Mouse (Mus musculus) hindbrain, embryonic 15.5 days (tissue): ENCODE measurements at regions not wholly inside any gene's neighbourhood (a gene's known extent, or its start where the extent isn't known, plus 50 kb on each side); places are given as distances from the start of the nearest gene placed in this dataset.
A peak's percentile ranks its signal among the peaks of the same experiment; 100 is the strongest.

Experiments used
- ATAC-seq: fragments of 200-750 bp; cut with Nextera tagmentation; 2 replicates; pipeline ENCODE4 v1.8.0; 2017; ENCODE audit warnings: low read depth, moderate number of reproducible peaks, moderate TSS enrichment; ENCODE audit not compliant: low FRiP score
- H3K27ac ChIP-seq: fragments of 300-500 bp; sonication (generic); replicated peaks from 2 replicates; pipeline ENCODE4 v1.5.1; 2015; ENCODE audit warnings: mild to moderate bottlenecking, inconsistent platforms
- H3K27me3 ChIP-seq: fragments of 300-500 bp; sonication (generic); 2 replicates; pipeline ENCODE4 v1.6.1; 2015; ENCODE audit warnings: control low read depth, inconsistent platforms
- H3K36me3 ChIP-seq: fragments of 300-500 bp; sonication (generic); 2 replicates; pipeline ENCODE4 v1.6.1; 2015; ENCODE audit warnings: control low read depth, inconsistent platforms
- H3K4me1 ChIP-seq: fragments of 300-500 bp; sonication (generic); replicated peaks from 2 replicates; pipeline ENCODE4 v1.6.1; 2015; ENCODE audit warnings: control low read depth, inconsistent platforms
- H3K4me2 ChIP-seq: fragments of 300-500 bp; sonication (generic); 2 replicates; pipeline ENCODE4 v1.6.1; 2015; ENCODE audit warnings: moderate library complexity, mild to moderate bottlenecking, inconsistent platforms
- H3K4me3 ChIP-seq: fragments of 300-500 bp; sonication (generic); 2 replicates; pipeline ENCODE4 v1.5.1; 2015; ENCODE audit warnings: mild to moderate bottlenecking, inconsistent platforms
- H3K9ac ChIP-seq: fragments of 300-500 bp; sonication (generic); 2 replicates; pipeline ENCODE4 v1.6.1; 2015; ENCODE audit warnings: inconsistent platforms
- H3K9me3 ChIP-seq: fragments of 300-500 bp; sonication (generic); 2 replicates; pipeline ENCODE4 v1.6.1; 2016; ENCODE audit warnings: control low read depth, inconsistent platforms
- WGBS: fragments of 180-500 bp; shearing (Covaris S2); methylation state at CpG from one replicate; pipeline ENCODE4 v1.1.7; 2015; 5-methylcytosine and 5-hydroxymethylcytosine counted together

DNA sequence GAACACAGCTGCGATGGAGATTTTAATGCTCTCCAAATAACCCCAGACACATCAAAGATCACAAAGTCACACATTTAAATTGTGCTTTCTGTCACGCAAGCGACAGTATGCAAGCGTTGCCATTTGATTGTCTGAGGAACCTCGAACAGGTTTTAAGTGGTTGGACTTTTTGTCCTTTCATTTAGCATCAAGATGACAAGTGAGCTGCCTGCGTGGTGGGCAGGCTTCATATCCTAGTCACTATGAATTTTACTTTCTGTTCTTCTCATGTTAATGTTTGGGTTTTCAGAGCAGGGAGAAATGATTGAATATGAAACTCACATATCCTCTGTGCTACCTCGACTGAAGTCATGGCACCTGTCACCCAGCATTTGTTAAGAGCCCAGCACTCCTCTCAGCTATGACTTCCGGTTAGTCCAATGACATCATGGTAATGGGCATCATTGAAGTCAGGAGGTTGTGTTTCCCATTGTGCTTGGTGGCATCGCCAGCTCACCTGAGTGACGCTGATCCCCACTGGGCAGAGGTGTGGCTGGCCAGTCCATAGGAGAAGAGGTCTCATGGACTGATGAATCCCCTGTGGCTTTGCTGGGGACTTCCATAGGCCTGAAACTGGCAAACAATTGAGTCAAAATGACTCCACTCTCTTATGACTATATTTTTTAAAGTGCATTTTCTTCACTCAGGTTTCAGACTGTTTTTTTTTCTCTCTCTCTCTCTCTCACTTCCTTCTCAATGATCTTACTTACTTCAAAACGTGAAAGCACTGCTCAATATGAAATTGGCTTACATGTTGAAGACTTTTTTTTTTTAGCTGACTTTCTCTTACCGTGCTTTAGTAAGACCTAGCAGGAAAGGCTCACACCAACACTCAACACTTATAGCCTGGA lies 209.1 kb upstream of the Id2 start:
- Histone ChIP-seq H3K4me1 (peaks cover 18% of the 10 kb centered on the region), H3K4me3 (no peak overlapping the region), H3K4me2 (no peak overlapping the region), H3K27me3 (no peaks in the 10 kb centered on the region), H3K9ac (no peak overlapping the region), H3K27ac (no peak overlapping the region), H3K9me3 (no peaks in the 10 kb centered on the region), H3K36me3 (no peaks in the 10 kb centered on the region)
- 84% methylated on average over 12 of the region's 12 CpGs for WGBS
- no peak for ATAC-seq

DNA sequence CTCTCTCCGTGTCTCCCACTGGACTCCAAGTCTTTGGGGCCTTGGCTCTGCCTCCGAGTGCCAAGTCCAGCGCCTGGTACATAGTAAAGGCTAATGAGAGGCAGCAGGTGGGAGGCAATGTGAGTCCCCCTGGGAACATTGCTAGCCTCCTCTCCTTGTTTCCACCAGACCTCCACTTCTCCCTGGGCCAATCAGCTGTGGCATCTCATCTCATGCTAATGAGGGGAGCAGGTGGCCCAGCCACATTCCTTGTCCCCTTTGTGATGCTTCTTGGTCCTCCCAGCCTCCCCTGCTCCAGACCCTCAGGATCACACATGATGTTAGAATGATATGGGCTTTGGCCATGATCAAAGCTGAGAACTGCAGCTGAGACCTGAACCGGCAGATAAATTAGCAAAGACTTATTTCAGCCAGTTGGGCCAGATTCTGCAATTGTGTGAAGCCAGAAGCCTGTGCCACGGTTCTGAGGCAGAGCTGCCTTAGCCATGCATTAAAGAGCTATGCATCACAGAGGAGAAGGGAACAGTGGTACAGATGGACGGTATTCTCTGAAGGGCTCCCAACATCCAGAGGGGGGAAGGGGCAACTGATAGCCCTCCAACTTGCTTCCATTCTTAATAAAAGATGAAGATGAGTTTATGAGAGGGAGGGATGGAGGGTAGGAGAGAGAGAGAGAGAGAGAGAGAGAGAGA lies 208.0 kb upstream of the Id2 start:
- peaks cover 18% of the 10 kb centered on the region for H3K4me1 ChIP-seq
- H3K36me3 ChIP-seq = no peaks in the 10 kb centered on the region
- no peak overlapping the region for H3K9ac ChIP-seq
- H3K4me2 ChIP-seq = no peak overlapping the region
- H3K4me3 ChIP-seq = no peak overlapping the region
- peak; percentile 66; the same call in 1 of the 2 replicates for ATAC-seq
- no peaks in the 10 kb centered on the region for H3K27me3 ChIP-seq
- H3K27ac ChIP-seq = no peak overlapping the region; the same call in 1 of the 2 replicates
- 27% methylated on average over 6 of the region's 6 CpGs for WGBS
- H3K9me3 ChIP-seq = no peaks in the 10 kb centered on the region

- peaks cover 18% of the 10 kb centered on the region for H3K4me1 ChIP-seq
- H3K4me3 ChIP-seq = no peak overlapping the region
- no peaks in the 10 kb centered on the region for H3K27me3 ChIP-seq
- H3K36me3 ChIP-seq = no peaks in the 10 kb centered on the region
- WGBS = 31% methylated on average over 7 of the region's 7 CpGs
- H3K9ac ChIP-seq = no peak overlapping the region
- ATAC-seq = no peak
- H3K4me2 ChIP-seq = no peak overlapping the region
- no peak overlapping the region for H3K27ac ChIP-seq
- H3K9me3 ChIP-seq = no peaks in the 10 kb centered on the region
Observed at GRCm38 (mm10) chr12:25303500-25304050, 206.6 kb upstream of the Id2 start.

DNA sequence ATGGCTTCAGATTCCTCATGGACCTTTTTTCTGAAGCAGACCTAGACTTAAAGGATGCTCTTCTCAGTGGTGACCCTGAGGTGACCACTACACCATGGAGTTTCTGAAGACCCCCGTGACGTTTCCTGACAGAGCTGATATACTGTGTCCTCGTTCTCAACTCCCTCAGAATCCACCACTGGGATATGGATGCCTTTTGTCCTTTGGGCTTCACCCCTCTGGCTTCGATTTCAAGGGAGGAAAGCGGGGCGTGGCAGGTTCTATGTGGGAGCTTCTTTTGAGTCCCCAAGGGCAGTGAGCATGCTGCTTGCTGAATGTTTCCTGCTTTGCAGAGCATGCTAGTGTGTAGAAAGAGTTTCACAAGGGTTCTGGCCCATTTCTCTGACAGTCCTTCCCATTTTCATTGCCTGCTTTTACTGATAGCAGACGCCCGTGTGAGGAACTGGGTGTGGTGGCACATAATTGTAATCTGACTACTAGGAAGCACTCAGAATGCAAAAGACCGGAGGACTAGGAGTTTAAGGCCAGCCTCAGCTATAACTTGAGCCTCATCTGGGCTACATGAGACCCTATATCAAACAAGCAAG lies 204.0 kb upstream of the Id2 start:
- Histone ChIP-seq H3K36me3 (no peaks in the 10 kb centered on the region), H3K4me2 (no peak overlapping the region), H3K4me1 (peaks cover 18% of the 10 kb centered on the region), H3K9me3 (no peaks in the 10 kb centered on the region), H3K9ac (no peak overlapping the region), H3K27ac (no peak overlapping the region), H3K27me3 (no peaks in the 10 kb centered on the region), H3K4me3 (no peak overlapping the region)
- WGBS = 76% methylated on average over 9 of the region's 9 CpGs
- ATAC-seq = no peak

GRCm38 (mm10) chr12:25299603-25300471 lies 202.9 kb upstream of the Id2 start:
- ATAC-seq = no peak
- H3K36me3 ChIP-seq = no peaks in the 10 kb centered on the region
- H3K4me1 ChIP-seq = peaks cover 18% of the 10 kb centered on the region
- WGBS = 71% methylated on average over 11 of the region's 11 CpGs
- no peaks in the 10 kb centered on the region for H3K27me3 ChIP-seq
- no peaks in the 10 kb centered on the region for H3K9me3 ChIP-seq
- H3K4me3 ChIP-seq = no peak overlapping the region
- no peak overlapping the region for H3K27ac ChIP-seq
- no peak overlapping the region for H3K4me2 ChIP-seq
- no peak overlapping the region for H3K9ac ChIP-seq

DNA sequence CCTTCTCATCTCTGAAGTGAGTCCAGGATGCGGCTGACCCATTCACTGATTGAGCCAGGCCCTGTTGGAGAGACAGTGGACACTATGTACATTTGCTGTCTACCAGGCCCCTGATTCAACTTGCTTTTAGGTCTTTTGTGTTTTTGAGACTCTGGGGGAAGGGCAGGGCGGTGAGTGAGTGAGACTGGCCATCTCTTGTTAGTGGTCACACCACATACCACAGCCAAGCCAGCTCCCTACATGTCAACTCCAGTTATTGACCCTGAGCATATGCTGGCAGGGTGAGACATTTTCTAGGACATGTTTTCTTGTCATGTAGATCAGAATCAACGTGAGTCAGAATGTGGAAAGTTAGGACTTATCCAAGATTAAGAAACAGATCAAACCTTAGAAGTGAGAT lies 201.8 kb upstream of the Id2 start:
- no peak overlapping the region for H3K9ac ChIP-seq
- no peak overlapping the region for H3K4me2 ChIP-seq
- no peaks in the 10 kb centered on the region for H3K9me3 ChIP-seq
- H3K4me3 ChIP-seq = no peak overlapping the region
- ATAC-seq = no peak
- 93% methylated on average over 3 of the region's 3 CpGs for WGBS
- H3K27me3 ChIP-seq = no peaks in the 10 kb centered on the region
- H3K27ac ChIP-seq = no peak overlapping the region
- H3K4me1 ChIP-seq = peaks cover 12% of the 10 kb centered on the region
- H3K36me3 ChIP-seq = no peaks in the 10 kb centered on the region

DNA sequence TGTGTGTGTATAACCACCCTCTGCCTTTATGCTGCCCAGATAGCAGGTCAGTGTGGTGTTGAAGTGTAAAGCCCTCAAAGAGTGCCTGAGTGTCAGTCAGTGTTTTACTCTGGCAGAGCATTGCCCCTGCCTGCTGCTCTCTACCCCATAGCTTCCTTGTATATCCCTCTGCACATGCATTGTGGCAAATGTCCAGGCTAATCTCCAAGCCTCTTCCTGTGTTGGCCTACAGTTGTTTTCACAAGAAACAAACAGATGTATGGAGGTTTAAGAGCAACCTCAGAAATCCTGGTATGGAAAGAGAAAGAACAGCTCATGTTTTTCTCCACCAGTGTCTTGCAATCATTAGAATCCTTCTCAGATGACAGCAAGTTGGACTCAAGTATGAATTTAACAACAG lies 201.0 kb upstream of the Id2 start:
- Histone ChIP-seq H3K36me3 (no peaks in the 10 kb centered on the region), H3K27me3 (no peaks in the 10 kb centered on the region), H3K9me3 (no peaks in the 10 kb centered on the region), H3K4me1 (0 out of 2 replicates have a peak, but pooled peaks cover 3% of the 10 kb centered on the region), H3K4me2 (no peak overlapping the region), H3K4me3 (no peak overlapping the region), H3K9ac (no peak overlapping the region), H3K27ac (no peak overlapping the region)
- ATAC-seq = no peak

GRCm38 (mm10) chr12:25296648-25297047 lies 199.7 kb upstream of the Id2 start:
- WGBS = 96% methylated on average over 3 of the region's 3 CpGs
- H3K27ac ChIP-seq = no peak overlapping the region

GRCm38 (mm10) chr12:25294179-25295025 lies 197.5 kb upstream of the Id2 start:
- ATAC-seq = no peak
- WGBS = 52% methylated on average over 4 of the region's 4 CpGs

More at GRCm38 (mm10) chr12:25296648-25297047, 199.7 kb upstream of the Id2 start:
- Histone ChIP-seq H3K4me1 (no peaks in the 10 kb centered on the region), H3K36me3 (no peaks in the 10 kb centered on the region), H3K9ac (no peak overlapping the region), H3K4me3 (no peak overlapping the region), H3K27me3 (no peaks in the 10 kb centered on the region), H3K4me2 (no peak overlapping the region), H3K9me3 (no peaks in the 10 kb centered on the region)
- no peak for ATAC-seq

DNA sequence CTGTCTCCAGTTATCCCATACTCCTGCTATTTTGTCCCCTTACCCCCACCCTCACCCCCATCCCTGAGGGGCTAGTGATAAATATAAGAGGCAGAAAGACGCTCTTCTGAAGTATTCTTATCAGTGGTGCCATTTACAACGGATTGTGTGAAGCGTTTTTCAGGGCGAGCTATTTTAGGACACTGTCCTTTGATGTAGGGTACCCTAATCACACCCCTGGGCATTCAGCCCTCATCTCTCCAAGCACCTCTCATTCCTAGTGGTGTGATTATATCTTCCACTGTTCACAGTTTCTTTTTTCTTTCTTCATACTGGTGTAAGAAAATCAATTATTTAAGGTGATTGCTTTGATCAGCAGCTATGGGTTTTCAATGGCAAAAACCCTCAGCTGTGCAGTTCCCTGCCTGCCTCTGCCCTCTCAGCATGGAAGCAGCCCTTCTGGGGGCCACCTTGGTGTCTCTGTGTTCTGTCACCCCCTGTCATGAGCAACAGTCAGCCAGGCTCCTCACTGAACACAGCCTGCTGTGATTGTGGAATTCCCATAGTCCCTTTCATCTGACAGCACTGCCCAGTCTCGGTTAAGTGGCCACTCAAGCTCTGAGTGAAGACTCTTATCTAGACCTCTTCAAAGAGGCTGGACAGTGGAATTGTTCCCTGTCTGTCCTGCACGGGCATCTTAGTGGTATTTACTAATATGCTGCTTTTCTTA lies 196.7 kb upstream of the Id2 start:
- H3K27me3 ChIP-seq = no peaks in the 10 kb centered on the region
- H3K4me1 ChIP-seq = no peaks in the 10 kb centered on the region
- H3K36me3 ChIP-seq = no peaks in the 10 kb centered on the region
- H3K4me2 ChIP-seq = no peak overlapping the region
- H3K9me3 ChIP-seq = no peaks in the 10 kb centered on the region
- no peak overlapping the region for H3K9ac ChIP-seq
- no peak overlapping the region for H3K27ac ChIP-seq
- no peak overlapping the region for H3K4me3 ChIP-seq
- ATAC-seq = no peak
- 48% methylated on average over 6 of the region's 6 CpGs for WGBS

More at GRCm38 (mm10) chr12:25294179-25295025, 197.5 kb upstream of the Id2 start:
- H3K4me1 ChIP-seq = no peaks in the 10 kb centered on the region
- no peaks in the 10 kb centered on the region for H3K27me3 ChIP-seq
- no peaks in the 10 kb centered on the region for H3K36me3 ChIP-seq
- no peak overlapping the region for H3K4me3 ChIP-seq
- H3K27ac ChIP-seq = no peak overlapping the region
- H3K4me2 ChIP-seq = no peak overlapping the region
- no peak overlapping the region for H3K9ac ChIP-seq
- no peaks in the 10 kb centered on the region for H3K9me3 ChIP-seq
